Comparison of ENCODE assay signal across 41 mouse cellular contexts in genomic region chr13:45092816-45093215, GRCm38 (mm10). TPM values are rescaled to one million over a fixed set of nuclear protein-coding genes. Genes with fewer than 3 reads are reported as not detected.
"Had no signal": no experiment of that assay in that cellular context is flagged by ENCODE, and none has a peak within 500 bp of the region (broad histone marks: within the 10 kb centered on the region; RNA-seq: fewer than 3 reads in every experiment).

No protein-coding gene starts in this region.

- DNase-seq: heart, postnatal 10 days; heart, postnatal 14 days; heart, postnatal 36 days; heart, postnatal 4 days; kidney, adult 11 months; kidney, adult 18-20 months; kidney, adult 2 months; kidney, adult 8-10 months; kidney, adult 9 months; kidney, postnatal 10 days; kidney, postnatal 25 days; kidney, postnatal 36 days; kidney, postnatal 4 days; layer of hippocampus, adult 9-11 months; layer of hippocampus, postnatal 36 days had no signal

- H3K4me3 ChIP-seq: heart, embryonic 10.5 days; heart, embryonic 12.5 days; heart, embryonic 13.5 days; heart, embryonic 15.5 days; hindbrain, embryonic 10.5 days; hindbrain, embryonic 12.5 days; hindbrain, embryonic 13.5 days; hindbrain, embryonic 15.5 days; intestine, embryonic 15.5 days; kidney, embryonic 15.5 days; layer of hippocampus, adult 2 months; left cerebral cortex, adult 2 months had no signal

- H3K27ac ChIP-seq: heart, embryonic 10.5 days; heart, embryonic 13.5 days; heart, embryonic 15.5 days; hindbrain, embryonic 10.5 days; hindbrain, embryonic 12.5 days; hindbrain, embryonic 13.5 days; hindbrain, embryonic 14.5 days; hindbrain, embryonic 15.5 days; hindbrain, postnatal 0 days; intestine, embryonic 15.5 days; kidney, embryonic 15.5 days; kidney, postnatal 0 days; layer of hippocampus, adult 2 months; left cerebral cortex, adult 2 months had no signal

- ATAC-seq: hindbrain, postnatal 0 days; inflammation-experienced regulatory T-cells, adult 6 months; intestine, embryonic 15.5 days; intestine, embryonic 16.5 days; intestine, postnatal 0 days had no signal

- H3K36me3 ChIP-seq: heart, embryonic 10.5 days; heart, embryonic 12.5 days; heart, embryonic 13.5 days; heart, embryonic 15.5 days; hindbrain, embryonic 10.5 days; hindbrain, embryonic 12.5 days; hindbrain, embryonic 13.5 days; hindbrain, embryonic 15.5 days; intestine, embryonic 15.5 days; kidney, embryonic 15.5 days had no signal

- H3K9me3 ChIP-seq: heart, embryonic 10.5 days; heart, embryonic 12.5 days; heart, embryonic 13.5 days; heart, embryonic 15.5 days; hindbrain, embryonic 10.5 days; hindbrain, embryonic 12.5 days; hindbrain, embryonic 13.5 days; hindbrain, embryonic 15.5 days; intestine, embryonic 15.5 days; kidney, embryonic 15.5 days had no signal

- H3K27me3 ChIP-seq: heart, embryonic 12.5 days; heart, embryonic 13.5 days; heart, embryonic 15.5 days; hindbrain, embryonic 12.5 days; hindbrain, embryonic 13.5 days; hindbrain, embryonic 15.5 days; intestine, embryonic 15.5 days; kidney, embryonic 15.5 days had no signal

- H3K9ac ChIP-seq: heart, embryonic 12.5 days; heart, embryonic 13.5 days; heart, embryonic 15.5 days; hindbrain, embryonic 12.5 days; hindbrain, embryonic 13.5 days; hindbrain, embryonic 14.5 days; hindbrain, embryonic 15.5 days; intestine, embryonic 15.5 days; kidney, embryonic 15.5 days had no signal

- H3K4me2 ChIP-seq: heart, embryonic 11.5 days; heart, embryonic 12.5 days; heart, embryonic 13.5 days; heart, embryonic 15.5 days; hindbrain, embryonic 12.5 days; hindbrain, embryonic 13.5 days; hindbrain, embryonic 14.5 days; hindbrain, embryonic 15.5 days; intestine, embryonic 15.5 days; kidney, embryonic 15.5 days had no signal

RNA-seq across cellular contexts. Expression of gene Gm9817, which starts 14.3 kb away (rescaled TPM):
- total RNA-seq: heart, postnatal 14 days; hematopoietic stem cell, adult 5-6 weeks; layer of hippocampus, adult 18-20 months; layer of hippocampus, adult 2 months; layer of hippocampus, adult 8-10 months; left cerebral cortex, adult 18-20 months; left cerebral cortex, adult 2 months had no signal
- polyA plus RNA-seq: heart, embryonic 10.5 days; heart, embryonic 11.5 days; hindbrain, embryonic 10.5 days; hindbrain, embryonic 11.5 days; hindbrain, embryonic 12.5 days; hindbrain, embryonic 14.5 days; intestine, embryonic 14.5 days; intestine, embryonic 15.5 days; intestine, embryonic 16.5 days; kidney, adult 2 months; kidney, embryonic 15.5 days; kidney, embryonic 16.5 days had no signal
